Mouse (Mus musculus) T-helper 17 cell (primary cell): ENCODE measurements around the gene Btbd35f24.
"Not testable (repeated sequence)": the region's sequence is repeated elsewhere in the genome, so short reads cannot be mapped to it uniquely, and the experiment has no call there.

Experiments used
- in situ Hi-C, 2 experiments: fragments of 300-600 bp; cut with MboI, MseI; formaldehyde crosslinking; loops; 1 replicate in 1 of 2; 2 replicates in 1 of 2; pipeline ENCODE4 v1.15.1; 2025; ENCODE audit warnings: high pct_unique_total_duplicates in 2 of 2

Btbd35f24 gene

GRCm38 (mm10) chrX:3195727-3196126 lies at the start of gene Btbd35f24:
Gene Btbd35f24, minus strand, starts transcription at chrX:3195827.
- in situ Hi-C loops, result not testable (repeated sequence)
